Comparison of ENCODE assay signal across 1 mouse cellular context in the genomic region with DNA sequence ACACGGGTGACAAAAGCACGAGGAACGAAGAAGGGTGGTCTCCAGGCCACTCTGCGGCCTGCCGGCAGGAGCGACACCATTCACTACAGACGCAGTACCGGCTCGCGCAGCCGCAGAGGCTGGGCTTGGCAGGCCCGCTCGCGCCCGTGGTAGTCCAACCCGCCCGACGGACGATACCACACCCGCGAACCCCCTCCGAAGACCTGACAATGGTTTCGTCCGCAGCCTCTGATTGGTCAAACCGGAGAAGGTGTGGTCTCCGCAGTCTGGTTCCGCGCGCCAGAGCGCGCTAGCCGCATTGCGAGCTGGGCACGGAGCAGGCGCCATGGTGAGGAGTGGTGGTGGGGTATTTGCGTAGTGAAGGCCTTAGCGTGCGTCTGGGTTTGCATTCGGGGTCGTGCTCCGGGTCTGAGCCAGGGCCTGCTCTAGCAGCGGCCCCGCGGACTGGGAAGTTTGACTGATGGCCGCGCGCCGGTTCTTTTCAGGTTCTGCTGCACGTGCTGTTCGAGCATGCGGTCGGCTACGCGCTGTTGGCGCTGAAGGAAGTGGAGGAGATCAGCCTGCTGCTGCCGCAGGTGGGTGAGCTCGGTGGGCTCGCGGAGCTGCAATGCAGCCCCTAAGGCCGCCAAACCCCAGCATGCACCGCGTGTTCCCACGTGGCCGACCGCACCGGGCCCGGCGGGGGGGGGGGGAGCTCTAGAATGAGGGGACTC.
A peak's percentile ranks its signal among the peaks of the same experiment; 100 is the strongest.
TF ChIP-seq lines count a peak whose summit lies in the region.

A gene (plus strand): TSS at position 282 of the 713 bp plus-strand sequence.

TF ChIP-seq in MEL, 35 proteins besides CTCF, POLR2A, EP300 and RAD21 (continued from another document):
- peak; percentile 91 for TF ChIP-seq E2F4 (IDR thresholded peaks at IDR 0.05; ENCODE audit: borderline replicate concordance, low read depth, low read length)
- TF ChIP-seq CHD2 (IDR thresholded peaks at IDR 0.05; ENCODE audit: low read length): no peak
- TF ChIP-seq TCF12 (IDR thresholded peaks at IDR 0.05; ENCODE audit: low read depth, low read length): peak; percentile 87
- peak; percentile 94; the same call in 1 of the 2 replicates for TF ChIP-seq POLR2AphosphoS5 (IDR thresholded peaks at IDR 0.05; ENCODE audit: borderline replicate concordance, low read depth, low read length)
- no peak for TF ChIP-seq ZKSCAN1 (IDR thresholded peaks at IDR 0.05; ENCODE audit: low read depth, low read length)
- TF ChIP-seq POLR2AphosphoS2 (IDR thresholded peaks at IDR 0.05; ENCODE audit: low read length): peak; percentile 99
- no peak for TF ChIP-seq MEF2A (IDR thresholded peaks at IDR 0.05; ENCODE audit: extremely low read depth, insufficient replicate concordance, low read depth, low read length, poor library complexity, severe bottlenecking)
- no peak for TF ChIP-seq JUND (IDR thresholded peaks at IDR 0.05; ENCODE audit: low read depth, low read length)
- TF ChIP-seq GATA1 (IDR thresholded peaks at IDR 0.05; ENCODE audit: low read depth, low read length): no peak
- peak; percentile 48 for TF ChIP-seq ELF1 (IDR thresholded peaks at IDR 0.05; ENCODE audit: low read depth, low read length)
- peak; percentile 98 for TF ChIP-seq TBP (IDR thresholded peaks at IDR 0.05; ENCODE audit: low read depth, low read length)
- no peak for TF ChIP-seq MYB (IDR thresholded peaks at IDR 0.05; ENCODE audit: low read depth, low read length)
